Mouse (Mus musculus) urinary bladder, postnatal 0 days (tissue): ENCODE data around the gene Mthfd1. TPM values are rescaled to one million over a fixed set of nuclear protein-coding genes. Genes with fewer than 3 reads are reported as not detected.

Experiments used
- polyA plus RNA-seq: library from polyadenylated mRNA; unstranded; fragments of >200 nt; fragmentation: Nextera tagmentation; extraction: Ambion mirVana; gene quantifications from 2 replicates; pipeline ENCODE4 v1.2.1, GENCODE M21; 2015

Mthfd1 gene
- 29.8 and 30.1 TPM in 2 replicates for polyA plus RNA-seq

GRCm38 (mm10) chr12:76254725-76255498 lies at the start of gene Mthfd1:
Mthfd1 (plus strand) TSS chr12:76255298.

GRCm38 (mm10) chr12:76246646-76247045 lies 8.5 kb upstream of the Mthfd1 start, which contains the start of gene Tex21:
Tex21 (minus strand) TSS chr12:76246746.

GRCm38 (mm10) chr12:76324679-76325431 lies 69.8 kb downstream of the Mthfd1 start, which contains the start of gene Akap5:
Akap5 (plus strand) TSS chr12:76324891.

Other genes starting within 250 kb of the Mthfd1 start
- 0.05 and 0.11 TPM in 2 replicates for gene Esr2, start 78.0 kb upstream of the Mthfd1 start, polyA plus RNA-seq
- not detected in 2 replicates for gene Tex21, start 8.6 kb upstream of the Mthfd1 start, polyA plus RNA-seq
- gene Akap5, start 69.6 kb downstream of the Mthfd1 start, polyA plus RNA-seq: 8.4 and 11.2 TPM in 2 replicates
- 9.4 and 10.5 TPM in 2 replicates for gene Zbtb25, start 114.3 kb downstream of the Mthfd1 start, polyA plus RNA-seq
- gene Zbtb1, start 115.0 kb downstream of the Mthfd1 start, polyA plus RNA-seq: 4.3 and 5.6 TPM in 2 replicates
- 37.6 and 50.4 TPM in 2 replicates for gene Hspa2, start 148.9 kb downstream of the Mthfd1 start, polyA plus RNA-seq
- 4.6 and 5.6 TPM in 2 replicates for gene Ppp1r36, start 162.2 kb downstream of the Mthfd1 start, polyA plus RNA-seq